Mouse (Mus musculus) natural killer cell, adult 2 months (primary cell): ENCODE measurements around the gene Ccdc28a.

ENCODE experiments used
- DNase-seq, 2 experiments: peaks; one replicate each; pipeline ENCODE4 v3.0.0; 2022; ENCODE audit warnings: low spot score in 2 of 2

Gene Ccdc28a

DNA sequence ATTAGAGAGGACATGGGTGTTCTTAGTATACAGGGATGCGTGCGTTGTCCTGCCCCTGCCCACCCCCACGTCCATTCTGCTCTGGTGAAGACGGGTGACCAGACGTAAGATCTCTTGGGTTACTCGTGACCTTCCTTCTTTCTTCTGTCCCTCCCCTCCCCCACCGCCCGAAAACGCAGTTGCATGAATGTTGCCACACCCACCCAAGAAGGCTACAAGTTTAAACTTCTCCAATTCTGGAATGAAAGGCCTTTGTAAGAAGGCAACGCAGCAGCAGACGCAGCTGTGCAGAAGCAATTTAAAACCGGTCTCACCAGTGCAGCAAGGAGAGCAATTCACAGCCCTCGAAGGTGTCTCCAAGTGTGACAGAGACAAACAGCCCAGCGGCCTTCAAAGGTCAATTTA, 40.1 kb downstream of the Ccdc28a start:
- DNase-seq: no peak

DNA sequence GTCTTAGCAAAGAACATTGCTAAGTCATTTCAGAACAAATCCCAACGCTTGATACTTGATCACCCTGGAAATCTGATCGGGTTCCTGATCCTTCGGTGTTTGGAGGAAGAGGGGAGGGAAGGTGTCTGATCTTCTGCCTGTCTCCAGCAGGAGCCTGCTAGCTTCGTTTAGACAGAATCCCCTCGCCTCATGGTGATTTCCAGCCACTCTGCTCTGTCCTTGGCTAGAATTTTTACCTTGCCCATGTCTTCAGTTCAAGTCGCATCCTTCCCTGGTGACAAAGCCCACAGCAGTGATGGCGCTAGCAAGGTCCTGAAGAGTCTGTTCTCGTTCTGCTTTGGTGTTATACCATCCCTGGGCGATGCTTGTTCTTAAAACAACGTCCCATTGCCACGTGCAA, 40.6 kb downstream of the Ccdc28a start:
- no peak for DNase-seq

DNA sequence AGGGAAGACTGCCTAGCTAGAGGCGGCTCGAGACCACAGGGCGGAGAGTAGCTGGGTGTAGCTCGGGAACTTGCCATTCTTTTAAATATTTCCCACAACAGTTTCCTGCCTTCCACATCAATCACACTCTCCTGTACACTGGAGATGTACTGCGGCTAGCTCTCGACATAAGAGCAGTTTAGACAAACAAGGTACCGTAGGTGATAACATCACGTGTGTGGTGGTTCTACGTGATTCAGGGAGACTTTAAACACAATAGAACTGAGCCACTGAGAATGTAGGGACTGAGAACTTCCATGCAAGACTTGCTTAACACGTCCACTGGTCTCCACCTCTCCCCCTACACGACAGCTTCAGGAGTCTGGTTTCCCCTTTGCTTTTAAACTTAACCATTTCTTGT, 41.6 kb downstream of the Ccdc28a start:
- peak in 1 of 2 experiments; percentile 12 for DNase-seq

DNA sequence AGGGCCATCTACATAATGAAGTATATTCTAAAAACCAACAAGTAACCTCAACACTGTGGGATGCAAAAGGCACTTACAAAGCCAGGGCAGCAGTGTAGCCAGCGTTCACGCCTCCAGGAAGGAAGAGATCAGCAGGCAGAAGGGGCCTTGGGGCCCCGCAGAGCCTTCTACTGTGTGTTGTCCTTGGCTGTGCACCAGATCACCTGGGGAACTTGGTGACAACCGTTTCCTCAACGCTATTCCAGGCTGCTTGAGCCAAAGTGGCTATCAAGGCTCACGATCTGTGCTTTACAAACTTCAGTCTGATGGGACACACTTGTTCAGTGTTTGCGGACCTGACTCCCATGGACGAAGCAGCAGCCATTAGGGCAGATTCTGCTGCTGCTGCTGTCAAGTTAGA, 43.1 kb downstream of the Ccdc28a start:
- no peak for DNase-seq

DNA sequence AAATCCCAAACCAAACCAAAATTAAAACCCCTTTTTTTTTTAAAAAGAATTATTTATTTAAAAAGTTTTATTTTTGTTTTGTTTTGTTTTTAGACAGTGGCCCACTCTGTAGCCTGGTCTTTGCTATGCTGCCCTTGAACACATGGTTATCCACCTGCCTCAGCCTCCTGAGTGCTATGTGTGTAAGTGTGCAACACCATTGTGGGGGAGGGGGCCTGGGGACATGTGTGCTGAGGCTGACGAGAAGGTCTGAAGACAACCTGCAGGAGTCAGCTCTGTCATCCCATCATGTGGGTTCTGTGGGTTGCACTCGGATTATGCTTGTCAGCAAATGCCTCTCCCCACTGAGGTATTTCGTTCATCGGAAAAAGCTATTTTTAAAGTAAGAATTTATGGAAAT, 45.3 kb downstream of the Ccdc28a start:
- DNase-seq: no peak

DNA sequence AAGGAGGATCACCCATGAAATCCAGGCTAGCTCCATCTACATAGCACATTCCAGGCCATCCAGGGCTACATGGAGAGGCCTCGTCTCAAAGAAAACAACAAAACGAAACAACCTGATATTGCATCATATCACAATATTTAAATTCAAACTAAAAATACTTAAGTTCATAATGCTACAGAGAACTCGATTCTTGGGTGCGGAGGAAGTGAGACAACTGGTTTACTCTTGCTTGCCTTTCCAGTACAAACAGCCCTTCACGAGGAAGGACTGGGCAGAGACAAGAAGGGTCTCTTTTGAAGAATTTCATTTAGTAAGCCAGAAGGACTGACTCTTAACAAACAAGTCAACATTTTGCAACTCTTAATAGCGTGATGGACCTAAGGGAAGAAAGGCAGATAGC, 46.2 kb downstream of the Ccdc28a start:
- DNase-seq: no peak

DNA sequence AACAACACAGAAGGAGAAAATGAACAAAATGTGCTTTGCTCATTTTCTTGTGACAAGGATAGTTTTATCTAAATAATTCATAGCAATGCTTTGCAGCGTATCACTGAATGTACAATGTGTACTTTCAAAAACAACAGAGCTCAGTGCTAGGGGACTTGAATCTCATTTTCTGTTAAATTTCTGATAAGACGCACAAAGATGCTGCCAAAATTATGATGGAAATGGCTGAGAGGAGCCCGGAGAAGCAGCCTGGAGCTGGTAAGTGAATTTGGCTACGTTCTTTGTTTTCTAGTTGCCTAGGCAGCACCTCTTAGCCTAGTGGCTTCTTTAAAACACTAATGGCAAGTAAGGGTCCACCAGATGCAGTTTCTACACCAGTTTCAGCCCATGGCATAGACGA, 52.6 kb downstream of the Ccdc28a start:
- DNase-seq: no peak

DNA sequence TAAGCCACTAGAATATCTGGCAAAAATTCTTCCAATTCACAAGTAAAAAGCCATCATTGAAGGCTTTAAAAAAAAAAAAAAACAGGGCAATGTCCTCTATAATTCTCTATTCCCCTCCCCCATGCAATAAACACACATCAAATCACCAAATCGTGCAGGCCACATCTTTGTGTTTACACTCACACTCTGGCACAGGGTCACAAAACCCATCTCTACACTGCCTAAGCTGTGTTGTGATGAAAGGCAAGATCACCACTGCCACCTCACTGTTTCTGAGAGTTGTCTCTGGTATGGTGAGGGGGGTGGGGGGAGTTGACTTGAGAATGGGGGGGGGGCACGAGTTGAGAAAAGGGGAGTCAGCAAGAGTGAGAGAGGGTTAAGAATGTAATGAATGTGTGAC, 57.5 kb downstream of the Ccdc28a start:
- DNase-seq: no peak

DNA sequence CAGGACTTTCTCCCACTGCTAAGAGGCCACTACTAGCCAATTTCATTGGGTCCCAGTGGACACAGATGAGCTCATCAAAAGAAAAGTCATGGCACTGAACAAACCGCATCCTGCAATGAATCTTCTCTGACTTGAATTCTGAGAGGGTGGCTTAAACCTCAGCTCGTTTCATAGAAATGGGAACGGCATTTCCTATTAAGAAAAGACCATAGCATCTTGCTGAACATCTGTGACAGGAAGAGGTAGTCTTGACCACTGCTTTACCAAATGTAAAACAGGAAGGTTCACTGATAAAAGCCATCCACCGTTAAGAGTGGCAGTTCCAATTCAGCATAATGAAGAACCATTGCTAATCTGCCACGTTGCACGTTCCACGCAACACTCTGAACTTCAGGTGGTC, 58.1 kb downstream of the Ccdc28a start:
- DNase-seq: no peak

DNA sequence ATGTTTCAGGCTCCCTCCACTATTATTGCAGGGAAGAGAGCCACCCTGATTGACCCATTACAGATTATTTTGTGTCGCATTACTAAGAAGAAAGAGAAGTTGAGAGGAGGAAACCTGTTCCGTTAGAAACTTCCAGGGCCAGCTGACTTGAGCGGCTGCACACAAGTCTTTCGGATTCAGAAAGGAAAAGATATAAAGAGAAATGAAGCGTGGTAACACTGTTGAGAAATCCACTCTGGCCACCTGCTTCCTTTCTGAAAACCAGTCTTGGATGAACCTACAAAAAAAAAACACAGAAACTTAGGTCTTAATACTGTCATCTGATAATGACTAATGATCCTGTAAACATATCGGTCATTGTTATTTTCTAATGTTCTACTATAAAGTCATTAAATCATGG, 59.7 kb downstream of the Ccdc28a start:
- DNase-seq: no peak
